Mouse (Mus musculus): ENCODE measurements at regions not wholly inside any gene's neighbourhood (a gene's known extent, or its start where the extent isn't known, plus 50 kb on each side); places are given as distances from the start of the nearest gene placed in this dataset.

- TF ChIP-seq CTCF (IDR thresholded peaks at IDR 0.05; ENCODE audit: low read depth, low read length) (no peak), GATA1 (IDR thresholded peaks at IDR 0.05; ENCODE audit: borderline replicate concordance, low read length) (no peak)
Observed at GRCm38 (mm10) chr17:83163952-83164560, 51.0 kb upstream of the Pkdcc start.
